Mouse (Mus musculus): ENCODE data around the gene Ulk1. TPM values are rescaled to one million over a fixed set of nuclear protein-coding genes. Genes with fewer than 3 reads are reported as not detected.

The Ulk1 gene
- polyA plus RNA-seq (2014; fragmentation: Illumina TruSeq; extraction: RNeasy Lipid Tissue Mini Kit (QIAGEN cat#74804)): 7.8 TPM

DNA sequence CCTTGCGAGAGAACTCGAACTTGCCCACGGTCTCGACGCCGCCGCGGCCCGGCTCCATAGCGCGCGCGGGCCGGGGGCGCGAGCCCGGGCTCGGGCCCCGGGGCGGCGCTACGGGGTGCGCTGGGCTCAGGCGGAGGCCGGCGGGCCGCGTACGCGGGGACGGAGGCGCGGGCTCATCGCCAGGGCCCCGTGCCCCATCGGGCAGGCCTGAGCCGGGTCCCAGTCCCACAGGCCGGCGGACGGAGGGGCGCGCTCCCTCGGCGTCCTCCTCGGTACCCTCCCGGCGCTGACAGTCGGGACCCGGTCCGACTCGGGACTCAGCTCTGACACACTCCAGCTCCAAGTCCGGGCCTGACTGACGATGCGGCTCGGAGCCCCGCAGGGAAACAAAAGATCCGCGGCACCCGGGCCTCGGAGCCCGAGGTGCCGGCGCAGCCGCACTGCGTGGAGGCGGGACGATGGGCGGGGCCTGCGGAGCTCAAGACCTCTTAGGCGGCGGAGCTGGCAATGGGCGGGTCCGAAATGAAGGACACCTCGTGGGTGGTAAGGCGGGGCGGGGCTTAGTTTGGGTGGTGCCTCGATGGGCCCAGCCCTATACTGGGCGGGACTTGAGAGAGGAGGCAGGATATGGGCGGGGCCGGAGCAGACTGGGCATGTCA is at the start of gene Ulk1:
Gene Ulk1 (minus strand): TSS at position 431 of the 659 bp plus-strand sequence.

DNA sequence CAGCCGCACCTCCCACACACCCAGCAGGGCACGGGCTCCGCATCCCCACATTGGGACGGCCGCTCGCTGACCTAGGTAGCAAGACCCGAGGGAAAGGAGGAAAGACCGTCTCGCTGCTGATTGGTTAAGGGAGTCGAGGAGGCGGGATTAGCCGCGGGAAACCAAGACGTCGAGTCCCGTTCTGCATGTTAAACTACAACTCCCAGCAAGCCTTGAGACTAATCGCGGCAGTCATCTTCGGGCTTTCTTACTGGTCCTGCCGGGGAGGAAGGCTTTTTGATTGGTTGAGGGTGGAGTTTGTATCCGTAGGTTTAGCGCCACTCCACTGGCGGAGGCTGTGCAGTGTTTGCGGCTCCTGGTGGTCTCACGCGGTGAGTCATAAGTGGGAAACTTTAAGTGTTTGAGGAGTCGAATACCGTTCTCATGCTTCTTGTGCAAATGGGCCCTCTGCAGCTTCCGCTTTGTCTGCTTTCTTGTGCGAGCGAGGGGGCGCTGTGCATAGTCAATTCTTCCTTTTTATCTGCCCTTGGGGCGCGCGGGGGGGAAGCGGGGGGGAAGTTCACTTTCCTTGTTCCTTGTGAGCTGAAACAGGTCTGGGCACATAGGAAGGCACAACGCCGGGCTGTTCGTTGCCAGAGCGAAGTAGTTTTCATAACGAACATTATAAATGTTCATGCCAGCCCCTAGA is 29.9 kb upstream of the Ulk1 start, which contains the start of the genes Hscb and Chek2:
Gene Hscb (minus strand): TSS at position 100 of the 688 bp plus-strand sequence.
Gene Chek2 (plus strand): TSS at position 302 of the 688 bp plus-strand sequence.

DNA sequence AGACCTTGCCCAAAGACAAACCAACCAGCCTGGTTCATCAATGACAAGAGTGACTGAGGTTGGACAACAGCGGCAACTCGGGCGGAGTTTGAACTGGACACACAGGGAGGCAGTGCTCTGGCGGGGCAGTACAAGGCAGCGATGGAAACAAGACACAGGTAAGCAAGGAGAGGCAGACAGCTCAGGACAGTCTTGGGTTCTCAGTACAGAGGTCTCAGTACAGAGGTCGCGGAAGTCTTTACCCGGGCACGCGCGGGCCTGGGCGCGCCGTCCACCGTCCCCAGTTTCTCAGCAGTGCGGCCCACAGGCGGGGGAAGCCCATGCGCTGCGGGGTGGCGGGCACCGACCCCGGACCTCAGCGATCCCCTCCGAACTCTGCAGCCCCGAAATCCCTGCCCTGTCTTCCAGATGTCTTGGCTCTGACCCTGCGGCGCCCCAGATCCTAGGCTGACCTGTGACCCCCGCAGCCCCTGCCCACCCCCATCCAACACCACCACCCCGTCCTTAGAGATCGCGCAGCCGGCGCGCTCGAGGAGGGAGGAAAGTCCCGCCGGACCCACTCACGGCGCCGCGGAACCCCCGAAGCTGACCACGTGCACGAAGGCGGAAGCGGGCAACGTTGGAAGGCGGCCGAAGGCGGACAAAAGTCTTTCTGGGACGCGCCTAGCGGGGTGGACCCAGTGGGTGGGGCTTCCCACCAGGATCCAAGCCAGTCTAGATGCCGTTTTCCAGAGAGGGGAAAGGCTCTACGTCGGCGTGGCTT is 29.7 kb downstream of the Ulk1 start, which contains the start of gene Pus1:
Gene Pus1 (minus strand): TSS at position 662 of the 763 bp plus-strand sequence.

DNA sequence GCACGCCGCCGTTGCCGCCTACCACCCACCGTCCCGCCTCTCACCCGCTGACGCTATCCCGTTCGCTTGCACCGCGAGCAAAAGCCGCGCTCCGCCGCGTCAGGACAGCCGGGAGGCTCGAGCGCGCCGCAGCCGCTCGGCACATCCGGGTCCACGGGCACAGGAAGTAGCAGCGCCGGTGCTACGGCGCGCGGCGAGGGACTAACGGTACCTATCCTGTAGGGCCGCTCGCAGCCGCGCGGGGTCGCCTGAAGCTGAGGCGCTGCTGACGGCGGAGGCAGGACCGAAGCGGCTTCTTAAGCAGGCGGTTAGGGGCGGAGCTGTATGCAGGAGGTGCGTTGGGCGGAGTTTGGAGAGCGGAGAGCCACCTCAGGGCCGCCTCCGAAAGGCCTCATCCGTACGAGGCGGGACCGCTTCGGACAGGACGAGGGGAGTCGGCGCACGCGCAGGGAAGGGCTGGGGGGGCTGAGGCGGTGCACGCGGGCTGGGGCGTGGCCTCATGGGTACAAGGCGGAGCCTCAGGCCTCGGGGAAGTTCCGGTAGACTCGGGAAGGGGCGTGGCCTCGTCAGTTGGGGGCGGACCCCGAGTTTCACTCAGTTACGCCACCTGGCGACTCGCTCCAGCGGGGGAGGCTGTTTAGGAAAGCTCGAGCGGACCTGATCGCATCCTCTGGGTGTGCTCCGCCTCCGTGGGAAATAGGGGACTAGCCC is 39.3 kb downstream of the Ulk1 start, which contains the start of gene Ep400:
Gene Ep400 (minus strand): TSS at position 270 of the 711 bp plus-strand sequence.

Other genes with a start within 250 kb of the Ulk1 start
- gene Noc4l, start 156.7 kb downstream of the Ulk1 start, polyA plus RNA-seq (2014; fragmentation: Illumina TruSeq; extraction: RNeasy Lipid Tissue Mini Kit (QIAGEN cat#74804)): 3.1 TPM
- 9.6 TPM for gene Ddx51, start 156.6 kb downstream of the Ulk1 start, polyA plus RNA-seq (2014; fragmentation: Illumina TruSeq; extraction: RNeasy Lipid Tissue Mini Kit (QIAGEN cat#74804))
- gene Ep400, start 39.4 kb downstream of the Ulk1 start, polyA plus RNA-seq (2014; fragmentation: Illumina TruSeq; extraction: RNeasy Lipid Tissue Mini Kit (QIAGEN cat#74804)): 31.2 TPM
- not detected for gene Pus1, start 29.4 kb downstream of the Ulk1 start, polyA plus RNA-seq (2014; fragmentation: Illumina TruSeq; extraction: RNeasy Lipid Tissue Mini Kit (QIAGEN cat#74804))
- gene Hscb, start 29.7 kb upstream of the Ulk1 start, polyA plus RNA-seq (2014; fragmentation: Illumina TruSeq; extraction: RNeasy Lipid Tissue Mini Kit (QIAGEN cat#74804)): 36.3 TPM
- gene Chek2, start 29.9 kb upstream of the Ulk1 start, polyA plus RNA-seq (2014; fragmentation: Illumina TruSeq; extraction: RNeasy Lipid Tissue Mini Kit (QIAGEN cat#74804)): 18.9 TPM
- 9.8 TPM for gene Ttc28, start 69.7 kb upstream of the Ulk1 start, polyA plus RNA-seq (2014; fragmentation: Illumina TruSeq; extraction: RNeasy Lipid Tissue Mini Kit (QIAGEN cat#74804))

Data from ovary, adult 10 weeks (tissue).